Mouse (Mus musculus) kidney, embryonic 16.5 days (tissue): ENCODE data around the gene Rapgef5. TPM values are rescaled to one million over a fixed set of nuclear protein-coding genes. Genes with fewer than 3 reads are reported as not detected.

Experiments used
- ATAC-seq: fragments of 200-750 bp; cut with Nextera tagmentation; 2 replicates; pipeline ENCODE4 v1.8.0; 2017; ENCODE audit warnings: moderate TSS enrichment; ENCODE audit not compliant: low FRiP score, low TSS enrichment
- H3K27ac ChIP-seq: fragments of 300-500 bp; sonication (generic); 2 replicates; pipeline ENCODE4 v1.5.1; 2014; ENCODE audit warnings: low read length
- H3K27me3 ChIP-seq: fragments of 300-500 bp; sonication (generic); 2 replicates; pipeline ENCODE4 v1.6.1; 2014; ENCODE audit warnings: low read length, control low read depth, mixed read lengths; ENCODE audit not compliant: insufficient read depth
- H3K36me3 ChIP-seq: fragments of 300-500 bp; sonication (generic); 2 replicates; pipeline ENCODE4 v1.6.1; 2014; ENCODE audit warnings: low read length, control low read depth, mixed read lengths; ENCODE audit not compliant: insufficient read depth
- H3K4me1 ChIP-seq: fragments of 300-500 bp; sonication (generic); 2 replicates; pipeline ENCODE4 v1.6.1; 2014; ENCODE audit warnings: low read length, control low read depth, mixed read lengths; ENCODE audit not compliant: insufficient read depth
- H3K4me2 ChIP-seq: fragments of 300-500 bp; sonication (generic); replicated peaks from 2 replicates; pipeline ENCODE4 v1.6.1; 2014; ENCODE audit warnings: low read depth, low read length
- H3K4me3 ChIP-seq: fragments of 300-500 bp; sonication (generic); 2 replicates; pipeline ENCODE4 v1.5.1; 2014; ENCODE audit warnings: mild to moderate bottlenecking, low read length
- H3K9ac ChIP-seq: fragments of 300-500 bp; sonication (generic); replicated peaks from 2 replicates; pipeline ENCODE4 v1.6.1; 2014; ENCODE audit warnings: low read length
- H3K9me3 ChIP-seq: fragments of 300-500 bp; sonication (generic); 2 replicates; pipeline ENCODE4 v1.6.1; 2016; ENCODE audit warnings: low read length, control low read depth
- WGBS: fragments of 180-500 bp; shearing (Covaris S2); extraction: QIAGEN DNeasy Blood & Tissue Kit; methylation state at CpG from one replicate; pipeline ENCODE4 v1.1.7; 2014; 5-methylcytosine and 5-hydroxymethylcytosine counted together
- polyA plus RNA-seq: library from polyadenylated mRNA; unstranded; fragments of >200 nt; fragmentation: Nextera tagmentation; extraction: Ambion mirVana; gene quantifications from 2 replicates; pipeline ENCODE4 v1.2.1, GENCODE M21; 2015

Gene Rapgef5
- polyA plus RNA-seq, 1 experiment from 2014 or later: 15.5 TPM

GRCm38 (mm10) chr12:117760846-117761245 is 244.6 kb downstream of the Rapgef5 start:
- ATAC-seq: no peak
- H3K4me3 ChIP-seq: no peak overlapping the region
- H3K27me3 ChIP-seq: no peaks in the 10 kb centered on the region
- H3K27ac ChIP-seq: no peak overlapping the region
- no peaks in the 10 kb centered on the region for H3K9me3 ChIP-seq
- no peaks in the 10 kb centered on the region for H3K36me3 ChIP-seq
- H3K9ac ChIP-seq: no peak overlapping the region
- no peak overlapping the region for H3K4me2 ChIP-seq
- peaks cover 5% of the 10 kb centered on the region for H3K4me1 ChIP-seq

GRCm38 (mm10) chr12:117761698-117762097 is 245.4 kb downstream of the Rapgef5 start:
- H3K9me3 ChIP-seq: no peaks in the 10 kb centered on the region
- no peak overlapping the region for H3K27ac ChIP-seq
- 19% methylated on average over 1 of the region's 1 CpGs for WGBS
- no peak overlapping the region for H3K4me2 ChIP-seq
- H3K4me3 ChIP-seq: no peak overlapping the region
- H3K9ac ChIP-seq: no peak overlapping the region
- H3K27me3 ChIP-seq: no peaks in the 10 kb centered on the region
- no peaks in the 10 kb centered on the region for H3K36me3 ChIP-seq
- ATAC-seq: peak; percentile 78; the same call in 1 of the 2 replicates
- H3K4me1 ChIP-seq: peaks cover 5% of the 10 kb centered on the region

GRCm38 (mm10) chr12:117763247-117763646 is 247.0 kb downstream of the Rapgef5 start:
- Histone ChIP-seq H3K4me2 (no peak overlapping the region), H3K4me3 (no peak overlapping the region), H3K9ac (no peak overlapping the region), H3K27me3 (no peaks in the 10 kb centered on the region), H3K9me3 (no peaks in the 10 kb centered on the region), H3K4me1 (peaks cover 5% of the 10 kb centered on the region), H3K27ac (peak overlapping the region; percentile 12), H3K36me3 (no peaks in the 10 kb centered on the region)
- peak; percentile 60 for ATAC-seq
- 54% methylated on average over 3 of the region's 3 CpGs for WGBS

- Histone ChIP-seq H3K27ac (no peak overlapping the region), H3K4me3 (no peak overlapping the region), H3K27me3 (no peaks in the 10 kb centered on the region), H3K9me3 (no peaks in the 10 kb centered on the region), H3K4me1 (peaks cover 5% of the 10 kb centered on the region), H3K4me2 (no peak overlapping the region), H3K9ac (no peak overlapping the region), H3K36me3 (no peaks in the 10 kb centered on the region)
- 8% methylated on average over 7 of the region's 7 CpGs for WGBS
- no peak for ATAC-seq
These were observed 248.6 kb downstream of the Rapgef5 start for GRCm38 (mm10) chr12:117764839-117765238.

GRCm38 (mm10) chr12:117769113-117769512 is 252.8 kb downstream of the Rapgef5 start:
- H3K9me3 ChIP-seq: no peaks in the 10 kb centered on the region

GRCm38 (mm10) chr12:117770211-117770610 is 253.9 kb downstream of the Rapgef5 start:
- H3K9ac ChIP-seq: no peak overlapping the region
- H3K36me3 ChIP-seq: no peaks in the 10 kb centered on the region
- no peaks in the 10 kb centered on the region for H3K4me1 ChIP-seq
- H3K27ac ChIP-seq: no peak overlapping the region
- 40% methylated on average over 2 of the region's 2 CpGs for WGBS
- ATAC-seq: peak; percentile 43; the same call in 1 of the 2 replicates
- no peaks in the 10 kb centered on the region for H3K27me3 ChIP-seq
- H3K4me2 ChIP-seq: no peak overlapping the region
- H3K4me3 ChIP-seq: no peak overlapping the region
- H3K9me3 ChIP-seq: no peaks in the 10 kb centered on the region

More at GRCm38 (mm10) chr12:117769113-117769512, 252.8 kb downstream of the Rapgef5 start:
- H3K4me1 ChIP-seq: no peaks in the 10 kb centered on the region
- no peak overlapping the region for H3K27ac ChIP-seq
- WGBS: 6% methylated on average over 5 of the region's 5 CpGs
- no peak overlapping the region for H3K4me3 ChIP-seq
- no peak overlapping the region for H3K4me2 ChIP-seq
- H3K9ac ChIP-seq: no peak overlapping the region
- H3K36me3 ChIP-seq: no peaks in the 10 kb centered on the region
- no peaks in the 10 kb centered on the region for H3K27me3 ChIP-seq
- no peak for ATAC-seq

- Histone ChIP-seq H3K4me1 (no peaks in the 10 kb centered on the region), H3K36me3 (no peaks in the 10 kb centered on the region), H3K9ac (no peak overlapping the region), H3K4me2 (no peak overlapping the region), H3K27me3 (no peaks in the 10 kb centered on the region), H3K4me3 (no peak overlapping the region), H3K9me3 (no peaks in the 10 kb centered on the region), H3K27ac (no peak overlapping the region)
- WGBS: 87% methylated on average over 4 of the region's 4 CpGs
- no peak for ATAC-seq
These were observed 254.9 kb downstream of the Rapgef5 start for GRCm38 (mm10) chr12:117771156-117771555.

- Histone ChIP-seq H3K27ac (no peak overlapping the region), H3K27me3 (no peaks in the 10 kb centered on the region), H3K4me2 (no peak overlapping the region), H3K36me3 (no peaks in the 10 kb centered on the region), H3K9ac (no peak overlapping the region), H3K9me3 (no peaks in the 10 kb centered on the region), H3K4me3 (no peak overlapping the region), H3K4me1 (no peaks in the 10 kb centered on the region)
- 0 out of 2 replicates have a peak, but pooled peaks have one; percentile 43 for ATAC-seq
- WGBS: 6% methylated on average over 2 of the region's 2 CpGs
These were observed 256.4 kb downstream of the Rapgef5 start for GRCm38 (mm10) chr12:117772638-117773037.

- H3K4me1 ChIP-seq: no peaks in the 10 kb centered on the region
- no peaks in the 10 kb centered on the region for H3K9me3 ChIP-seq
- H3K4me2 ChIP-seq: no peak overlapping the region
- no peaks in the 10 kb centered on the region for H3K27me3 ChIP-seq
- no peak overlapping the region for H3K9ac ChIP-seq
- no peak for ATAC-seq
- H3K27ac ChIP-seq: no peak overlapping the region
- no peak overlapping the region for H3K4me3 ChIP-seq
- no peaks in the 10 kb centered on the region for H3K36me3 ChIP-seq
- 64% methylated on average over 5 of the region's 5 CpGs for WGBS
These were observed 260.6 kb downstream of the Rapgef5 start for GRCm38 (mm10) chr12:117776841-117777240.

- no peak overlapping the region for H3K4me3 ChIP-seq
- H3K27ac ChIP-seq: no peak overlapping the region
- no peaks in the 10 kb centered on the region for H3K27me3 ChIP-seq
- no peak overlapping the region for H3K4me2 ChIP-seq
- WGBS: 29% methylated on average over 2 of the region's 2 CpGs
- H3K9me3 ChIP-seq: no peaks in the 10 kb centered on the region
- no peak overlapping the region for H3K9ac ChIP-seq
- H3K4me1 ChIP-seq: no peaks in the 10 kb centered on the region
- no peaks in the 10 kb centered on the region for H3K36me3 ChIP-seq
- no peak for ATAC-seq
These were observed 265.1 kb downstream of the Rapgef5 start for GRCm38 (mm10) chr12:117781360-117781759.
